22 mouse cellular contexts compared by ENCODE assay signal in genomic region chr13:95956327-95956781, GRCm38 (mm10).
DNase-seq lines count a peak whose midpoint lies in the region; ATAC-seq and TF ChIP-seq lines count a peak whose summit lies in the region.
"Had no signal": no experiment of that assay in that cellular context is flagged by ENCODE, and none has a peak within 500 bp of the region (broad histone marks: within the 10 kb centered on the region; RNA-seq: fewer than 3 reads in every experiment).

No protein-coding gene starts in this region.

- H3K4me1 ChIP-seq in spleen, adult 2 months (ENCODE audit: control insufficient read depth, insufficient read depth, insufficient read length): peaks cover 10% of the 10 kb centered on the region; the same call in 1 of the 2 replicates
- H3K4me1 ChIP-seq in lung, postnatal 0 days (ENCODE audit: insufficient read depth, low read depth, low read length): no peaks in the 10 kb centered on the region

- TF ChIP-seq CTCF in spleen, adult 2 months (IDR thresholded peaks at IDR 0.05; ENCODE audit: extremely low read depth, insufficient read depth, insufficient read length, insufficient replicate concordance): no peak
- no peak for TF ChIP-seq CTCF in lung, postnatal 0 days (IDR thresholded peaks at IDR 0.05)

- H3K36me3 ChIP-seq in spleen, adult 2 months (ENCODE audit: control insufficient read depth, insufficient read depth, low read length): no peaks in the 10 kb centered on the region
- no peaks in the 10 kb centered on the region for H3K36me3 ChIP-seq in lung, postnatal 0 days (ENCODE audit: insufficient read depth, low read length)
- H3K36me3 ChIP-seq: embryonic facial prominence, embryonic 13.5 days; heart, embryonic 13.5 days; limb, embryonic 10.5 days; midbrain, embryonic 13.5 days had no signal

- no peak for TF ChIP-seq POLR2A in spleen, adult 2 months (IDR thresholded peaks at IDR 0.05; ENCODE audit: low read depth, low read length)

- no peak for TF ChIP-seq EP300 in lung, postnatal 0 days (IDR thresholded peaks at IDR 0.05)

- WGBS in spleen, adult 2 months: 47% methylated on average over 2 of the region's 2 CpGs
- 73% methylated on average over 2 of the region's 2 CpGs for WGBS in lung, postnatal 0 days

- no peaks in the 10 kb centered on the region for H3K9me3 ChIP-seq in lung, postnatal 0 days (ENCODE audit: low read length)
- H3K9me3 ChIP-seq: embryonic facial prominence, embryonic 13.5 days; forebrain, embryonic 13.5 days; heart, embryonic 13.5 days; limb, embryonic 10.5 days; midbrain, embryonic 13.5 days had no signal

- no peak for DNase-seq in spleen, adult 2 months (ENCODE audit: low read depth in 1 of 2, low spot score in 2 of 2)
- no peak for DNase-seq in spleen, adult 18-20 months
- peak; percentile 82 for DNase-seq in thymus, postnatal 0 days (ENCODE audit: low spot score)
- DNase-seq in lung, postnatal 0 days (ENCODE audit: low spot score): no peak
- no peak for DNase-seq in cerebellum, adult 9-10 months
- no peak for DNase-seq in gastrocnemius, adult 8-10 months (ENCODE audit: low spot score in 2 of 2)
- DNase-seq in frontal cortex, postnatal 36 days (ENCODE audit: low spot score in 2 of 2): no peak
- DNase-seq: cerebellum, adult 9-11 months; embryo, embryonic 11 days; gastrocnemius, postnatal 10 days; kidney, adult 11 months; liver; right cerebral cortex, postnatal 25 days had no signal

- H3K27ac ChIP-seq in spleen, adult 2 months (ENCODE audit: insufficient read depth, low read length): peak overlapping the region; percentile 83
- no peak overlapping the region for H3K27ac ChIP-seq in lung, postnatal 0 days (ENCODE audit: low read length)
- H3K27ac ChIP-seq: embryonic facial prominence, embryonic 13.5 days; forebrain, embryonic 13.5 days; hindbrain, postnatal 0 days; kidney, postnatal 0 days; limb, embryonic 10.5 days; midbrain, embryonic 13.5 days had no signal

- H3K4me3 ChIP-seq in spleen, adult 2 months (ENCODE audit: extremely low read depth, insufficient read depth, insufficient read length): no peak overlapping the region
- no peak overlapping the region for H3K4me3 ChIP-seq in lung, postnatal 0 days (ENCODE audit: low read depth, low read length)
- H3K4me3 ChIP-seq: embryonic facial prominence, embryonic 13.5 days; forebrain, embryonic 13.5 days; heart, embryonic 13.5 days; limb, embryonic 10.5 days; midbrain, embryonic 13.5 days had no signal

- ATAC-seq in inflammation-experienced regulatory T-cells, adult 6 months: peak; percentile 63
- ATAC-seq in lung, postnatal 0 days: no peak
- ATAC-seq: forebrain, embryonic 13.5 days; hindbrain, postnatal 0 days; midbrain, embryonic 13.5 days had no signal

- no peak overlapping the region for H3K4me2 ChIP-seq in lung, postnatal 0 days (replicated peaks; ENCODE audit: low read depth, low read length)
- H3K4me2 ChIP-seq: embryonic facial prominence, embryonic 13.5 days; forebrain, embryonic 13.5 days; midbrain, embryonic 13.5 days had no signal

- H3K27me3 ChIP-seq in spleen, adult 2 months (ENCODE audit: control insufficient read depth, insufficient read depth, low read length): no peaks in the 10 kb centered on the region
- no peaks in the 10 kb centered on the region for H3K27me3 ChIP-seq in lung, postnatal 0 days (replicated peaks; ENCODE audit: insufficient read depth, low read length)
- H3K27me3 ChIP-seq: embryonic facial prominence, embryonic 13.5 days; forebrain, embryonic 13.5 days; heart, embryonic 13.5 days; midbrain, embryonic 13.5 days had no signal

- no peak overlapping the region for H3K9ac ChIP-seq in lung, postnatal 0 days (replicated peaks; ENCODE audit: low read depth)
- H3K9ac ChIP-seq: embryonic facial prominence, embryonic 13.5 days; forebrain, embryonic 13.5 days; heart, embryonic 13.5 days; liver, postnatal 0 days; midbrain, embryonic 13.5 days had no signal
